Mouse (Mus musculus): ENCODE measurements at regions not wholly inside any gene's neighbourhood (a gene's known extent, or its start where the extent isn't known, plus 50 kb on each side); places are given as distances from the start of the nearest gene placed in this dataset.

GRCm38 (mm10) chr16:93078909-93079308, 253.0 kb upstream of the Runx1 start:
- WGBS, result 55% methylated on average over 3 of the region's 3 CpGs
- H3K4me1 ChIP-seq (replicated peaks; ENCODE audit: insufficient read depth, low read length), result no peaks in the 10 kb centered on the region
- H3K4me2 ChIP-seq (ENCODE audit: low read length), result peak overlapping the region; percentile 42; the same call in 1 of the 2 replicates
- TF ChIP-seq CTCF (IDR thresholded peaks at IDR 0.05; ENCODE audit: low read depth), result no peak
- no peak overlapping the region for H3K4me3 ChIP-seq (replicated peaks; ENCODE audit: low read depth, low read length)
- H3K9ac ChIP-seq (ENCODE audit: low read depth, low read length), result no peak overlapping the region
- no peaks in the 10 kb centered on the region for H3K9me3 ChIP-seq (replicated peaks; ENCODE audit: low read length)
- H3K36me3 ChIP-seq (ENCODE audit: insufficient read depth, low read length), result no peaks in the 10 kb centered on the region
- H3K27ac ChIP-seq, result no peak overlapping the region
- DNase-seq (ENCODE audit: low spot score), result no peak
- no peak for ATAC-seq (replicated peaks; ENCODE audit: low FRiP score, low read depth)
- no peaks in the 10 kb centered on the region for H3K27me3 ChIP-seq (ENCODE audit: insufficient read depth, low read length)

- Histone ChIP-seq H3K9ac (ENCODE audit: low read depth, low read length) (no peak overlapping the region), H3K4me3 (replicated peaks; ENCODE audit: low read depth, low read length) (no peak overlapping the region), H3K4me2 (ENCODE audit: low read length) (no peak overlapping the region), H3K36me3 (ENCODE audit: insufficient read depth, low read length) (no peaks in the 10 kb centered on the region), H3K27me3 (ENCODE audit: insufficient read depth, low read length) (no peaks in the 10 kb centered on the region), H3K27ac (no peak overlapping the region), H3K9me3 (replicated peaks; ENCODE audit: low read length) (no peaks in the 10 kb centered on the region), H3K4me1 (replicated peaks; ENCODE audit: insufficient read depth, low read length) (no peaks in the 10 kb centered on the region)
- TF ChIP-seq CTCF (IDR thresholded peaks at IDR 0.05; ENCODE audit: low read depth), result no peak
- ATAC-seq (replicated peaks; ENCODE audit: low FRiP score, low read depth) (no peak), DNase-seq (ENCODE audit: low spot score) (no peak)
- 81% methylated on average over 11 of the region's 11 CpGs for WGBS
Observed at GRCm38 (mm10) chr16:93075488-93075887, 249.5 kb upstream of the Runx1 start.

- Histone ChIP-seq H3K9me3 (replicated peaks; ENCODE audit: low read length) (no peaks in the 10 kb centered on the region), H3K27ac (no peak overlapping the region), H3K4me1 (replicated peaks; ENCODE audit: insufficient read depth, low read length) (no peaks in the 10 kb centered on the region), H3K4me2 (ENCODE audit: low read length) (no peak overlapping the region), H3K36me3 (ENCODE audit: insufficient read depth, low read length) (no peaks in the 10 kb centered on the region), H3K9ac (ENCODE audit: low read depth, low read length) (no peak overlapping the region), H3K27me3 (ENCODE audit: insufficient read depth, low read length) (no peaks in the 10 kb centered on the region), H3K4me3 (replicated peaks; ENCODE audit: low read depth, low read length) (no peak overlapping the region)
- ATAC-seq (replicated peaks; ENCODE audit: low FRiP score, low read depth) (no peak), DNase-seq (ENCODE audit: low spot score) (peak; percentile 30)
- WGBS, result 38% methylated on average over 6 of the region's 6 CpGs
- no peak for TF ChIP-seq CTCF (IDR thresholded peaks at IDR 0.05; ENCODE audit: low read depth)
Observed at GRCm38 (mm10) chr16:93072156-93072555, 246.2 kb upstream of the Runx1 start.

- Histone ChIP-seq H3K36me3 (ENCODE audit: insufficient read depth, low read length) (no peaks in the 10 kb centered on the region), H3K27ac (no peak overlapping the region), H3K9ac (ENCODE audit: low read depth, low read length) (no peak overlapping the region), H3K27me3 (ENCODE audit: insufficient read depth, low read length) (no peaks in the 10 kb centered on the region), H3K9me3 (replicated peaks; ENCODE audit: low read length) (no peaks in the 10 kb centered on the region), H3K4me1 (replicated peaks; ENCODE audit: insufficient read depth, low read length) (no peaks in the 10 kb centered on the region), H3K4me2 (ENCODE audit: low read length) (no peak overlapping the region), H3K4me3 (replicated peaks; ENCODE audit: low read depth, low read length) (no peak overlapping the region)
- TF ChIP-seq CTCF (IDR thresholded peaks at IDR 0.05; ENCODE audit: low read depth), result no peak
- peak; percentile 8 for DNase-seq (ENCODE audit: low spot score)
- 56% methylated on average over 6 of the region's 6 CpGs for WGBS
- ATAC-seq (replicated peaks; ENCODE audit: low FRiP score, low read depth), result no peak
Observed at GRCm38 (mm10) chr16:93071726-93072125, 245.8 kb upstream of the Runx1 start.

GRCm38 (mm10) chr16:93066821-93067220, 240.9 kb upstream of the Runx1 start:
- H3K9me3 ChIP-seq (replicated peaks; ENCODE audit: low read length), result no peaks in the 10 kb centered on the region
- no peak overlapping the region for H3K27ac ChIP-seq
- ATAC-seq (replicated peaks; ENCODE audit: low FRiP score, low read depth) (no peak), DNase-seq (ENCODE audit: low spot score) (no peak)
- no peaks in the 10 kb centered on the region for H3K27me3 ChIP-seq (ENCODE audit: insufficient read depth, low read length)
- no peak for TF ChIP-seq CTCF (IDR thresholded peaks at IDR 0.05; ENCODE audit: low read depth)
- no peaks in the 10 kb centered on the region for H3K4me1 ChIP-seq (replicated peaks; ENCODE audit: insufficient read depth, low read length)
- no peaks in the 10 kb centered on the region for H3K36me3 ChIP-seq (ENCODE audit: insufficient read depth, low read length)
- H3K9ac ChIP-seq (ENCODE audit: low read depth, low read length), result no peak overlapping the region
- H3K4me3 ChIP-seq (replicated peaks; ENCODE audit: low read depth, low read length), result no peak overlapping the region
- no peak overlapping the region for H3K4me2 ChIP-seq (ENCODE audit: low read length)
- WGBS, result 84% methylated on average over 2 of the region's 2 CpGs

GRCm38 (mm10) chr16:93061475-93062179, 235.7 kb upstream of the Runx1 start:
- ATAC-seq (replicated peaks; ENCODE audit: low FRiP score, low read depth), result no peak
- 71% methylated on average over 4 of the region's 4 CpGs for WGBS

GRCm38 (mm10) chr16:93056295-93056694, 230.3 kb upstream of the Runx1 start:
- WGBS, result 59% methylated on average over 3 of the region's 3 CpGs
- Histone ChIP-seq H3K9ac (ENCODE audit: low read depth, low read length) (no peak overlapping the region), H3K4me3 (replicated peaks; ENCODE audit: low read depth, low read length) (no peak overlapping the region), H3K36me3 (ENCODE audit: insufficient read depth, low read length) (no peaks in the 10 kb centered on the region), H3K27ac (no peak overlapping the region), H3K4me2 (ENCODE audit: low read length) (no peak overlapping the region), H3K4me1 (replicated peaks; ENCODE audit: insufficient read depth, low read length) (no peaks in the 10 kb centered on the region), H3K27me3 (ENCODE audit: insufficient read depth, low read length) (no peaks in the 10 kb centered on the region), H3K9me3 (replicated peaks; ENCODE audit: low read length) (no peaks in the 10 kb centered on the region)
- no peak for TF ChIP-seq CTCF (IDR thresholded peaks at IDR 0.05; ENCODE audit: low read depth)
- no peak for DNase-seq (ENCODE audit: low spot score)
- ATAC-seq (replicated peaks; ENCODE audit: low FRiP score, low read depth), result no peak

More at GRCm38 (mm10) chr16:93061475-93062179, 235.7 kb upstream of the Runx1 start:
- DNase-seq (ENCODE audit: low spot score), result no peak
- no peak overlapping the region for H3K4me2 ChIP-seq (ENCODE audit: low read length)
- H3K9me3 ChIP-seq (replicated peaks; ENCODE audit: low read length), result no peaks in the 10 kb centered on the region
- H3K9ac ChIP-seq (ENCODE audit: low read depth, low read length), result no peak overlapping the region
- H3K4me1 ChIP-seq (replicated peaks; ENCODE audit: insufficient read depth, low read length), result no peaks in the 10 kb centered on the region
- no peak overlapping the region for H3K27ac ChIP-seq
- TF ChIP-seq CTCF (IDR thresholded peaks at IDR 0.05; ENCODE audit: low read depth), result no peak
- no peaks in the 10 kb centered on the region for H3K27me3 ChIP-seq (ENCODE audit: insufficient read depth, low read length)
- H3K36me3 ChIP-seq (ENCODE audit: insufficient read depth, low read length), result no peaks in the 10 kb centered on the region
- no peak overlapping the region for H3K4me3 ChIP-seq (replicated peaks; ENCODE audit: low read depth, low read length)

All from kidney, postnatal 0 days (tissue).